Mouse (Mus musculus) midbrain, postnatal 0 days (tissue): Measurements from ENCODE around the gene Tkfc. TPM values are rescaled to one million over a fixed set of nuclear protein-coding genes. Genes with fewer than 3 reads are reported as not detected.

ENCODE experiments used
- ATAC-seq: fragments of 200-750 bp; cut with Nextera tagmentation; 2 replicates; pipeline ENCODE4 v1.8.0; 2017; ENCODE audit warnings: moderate number of reproducible peaks, mild to moderate bottlenecking, moderate TSS enrichment, moderate library complexity; ENCODE audit not compliant: low FRiP score
- DNase-seq: peaks from one replicate; pipeline ENCODE4 v3.0.0-alpha.2; 2015; ENCODE audit warnings: low spot score
- H3K27ac ChIP-seq: fragments of 300-500 bp; sonication (generic); 2 replicates; pipeline ENCODE4 v1.5.1; 2014; ENCODE audit warnings: low read depth, mild to moderate bottlenecking, low read length, mixed read lengths
- H3K27me3 ChIP-seq: fragments of 300-500 bp; sonication (generic); 2 replicates; pipeline ENCODE4 v1.6.1; 2014; ENCODE audit warnings: low read length, control low read depth, mixed read lengths; ENCODE audit not compliant: insufficient read depth
- H3K36me3 ChIP-seq: fragments of 300-500 bp; sonication (generic); 2 replicates; pipeline ENCODE4 v1.6.1; 2014; ENCODE audit warnings: low read length, control low read depth, mixed read lengths; ENCODE audit not compliant: insufficient read depth
- H3K4me1 ChIP-seq: fragments of 300-500 bp; sonication (generic); 2 replicates; pipeline ENCODE4 v1.6.1; 2014; ENCODE audit warnings: mild to moderate bottlenecking, control low read depth, antibody characterized with exemption, low read length, mixed read lengths; ENCODE audit not compliant: insufficient read depth
- H3K4me2 ChIP-seq: fragments of 300-500 bp; sonication (generic); 2 replicates; pipeline ENCODE4 v1.6.1; 2014; ENCODE audit warnings: low read depth, mild to moderate bottlenecking, low read length, mixed read lengths; ENCODE audit not compliant: poor library complexity, severe bottlenecking
- H3K4me3 ChIP-seq: fragments of 300-500 bp; sonication (generic); 2 replicates; pipeline ENCODE4 v1.5.1; 2014; ENCODE audit warnings: low read depth, mild to moderate bottlenecking, low read length, moderate library complexity
- H3K9ac ChIP-seq: fragments of 300-500 bp; sonication (generic); replicated peaks from 2 replicates; pipeline ENCODE4 v1.6.1; 2014; ENCODE audit warnings: mild to moderate bottlenecking, low read length, moderate library complexity, mixed read lengths; ENCODE audit not compliant: poor library complexity, severe bottlenecking
- H3K9me3 ChIP-seq: fragments of 300-500 bp; sonication (generic); 2 replicates; pipeline ENCODE4 v1.6.1; 2016; ENCODE audit warnings: low read length, control low read depth
- CTCF ChIP-seq: IDR thresholded peaks from 2 replicates; pipeline ENCODE4 v1.5.1; 2016; ENCODE audit warnings: antibody characterized with exemption, mild to moderate bottlenecking
- WGBS: fragments of 180-500 bp; shearing (Covaris S2); extraction: QIAGEN DNeasy Blood & Tissue Kit; methylation state at CpG from one replicate; pipeline ENCODE4 v1.1.7; 2014; 5-methylcytosine and 5-hydroxymethylcytosine counted together
- polyA plus RNA-seq: library from polyadenylated mRNA; unstranded; fragments of >200 nt; fragmentation: Nextera tagmentation; extraction: Ambion mirVana; gene quantifications from 2 replicates; pipeline ENCODE4 v1.2.1, GENCODE M21; 2015
- total RNA-seq: library from RNA; depleted of rRNA; stranded (reverse); fragments of >200 nt; gene quantifications from 2 replicates; pipeline ENCODE4 v1.2.3, GENCODE M21; 2014

Tkfc gene
- total and polyA plus RNA-seq, 2 experiments from 2014 or later: 11.1 to 19.5 TPM

GRCm38 (mm10) chr19:10591659-10592377, 13.6 kb downstream of the Tkfc start:
- no peak for TF ChIP-seq CTCF
- no peak for ATAC-seq
- H3K9ac ChIP-seq: no peak overlapping the region
- H3K27ac ChIP-seq: no peak overlapping the region
- no peaks in the 10 kb centered on the region for H3K4me1 ChIP-seq
- H3K4me2 ChIP-seq: no peak overlapping the region
- 92% methylated on average over 6 of the region's 6 CpGs for WGBS
- H3K27me3 ChIP-seq: no peaks in the 10 kb centered on the region
- peaks cover 29% of the 10 kb centered on the region for H3K36me3 ChIP-seq
- H3K9me3 ChIP-seq: no peaks in the 10 kb centered on the region
- no peak overlapping the region for H3K4me3 ChIP-seq
- DNase-seq: no peak

GRCm38 (mm10) chr19:10590301-10590700, 15.2 kb downstream of the Tkfc start:
- no peaks in the 10 kb centered on the region for H3K9me3 ChIP-seq
- ATAC-seq: no peak
- H3K4me2 ChIP-seq: no peak overlapping the region
- no peak overlapping the region for H3K9ac ChIP-seq
- H3K36me3 ChIP-seq: peaks cover 21% of the 10 kb centered on the region
- H3K4me3 ChIP-seq: no peak overlapping the region
- DNase-seq: no peak
- H3K4me1 ChIP-seq: no peaks in the 10 kb centered on the region
- H3K27ac ChIP-seq: no peak overlapping the region
- WGBS: 75% methylated on average over 3 of the region's 3 CpGs
- no peaks in the 10 kb centered on the region for H3K27me3 ChIP-seq
- no peak for TF ChIP-seq CTCF

GRCm38 (mm10) chr19:10589127-10589857, 16.2 kb downstream of the Tkfc start:
- H3K27me3 ChIP-seq: no peaks in the 10 kb centered on the region
- DNase-seq (no peak), ATAC-seq (no peak)
- 74% methylated on average over 5 of the region's 5 CpGs for whole genome bisulfite sequencing
- no peak for TF ChIP-seq CTCF
- no peak overlapping the region for H3K4me3 ChIP-seq
- no peak overlapping the region for H3K27ac ChIP-seq
- H3K4me2 ChIP-seq: no peak overlapping the region
- no peak overlapping the region for H3K9ac ChIP-seq
- no peaks in the 10 kb centered on the region for H3K9me3 ChIP-seq
- no peaks in the 10 kb centered on the region for H3K4me1 ChIP-seq
- H3K36me3 ChIP-seq: peaks cover 18% of the 10 kb centered on the region

- no peak for DNase-seq
- Histone ChIP-seq H3K4me1 (no peaks in the 10 kb centered on the region), H3K27ac (no peak overlapping the region), H3K9me3 (no peaks in the 10 kb centered on the region), H3K4me2 (no peak overlapping the region), H3K4me3 (no peak overlapping the region), H3K27me3 (no peaks in the 10 kb centered on the region), H3K9ac (no peak overlapping the region), H3K36me3 (peaks cover 21% of the 10 kb centered on the region)
- 90% methylated on average over 8 of the region's 8 CpGs for WGBS
- ATAC-seq: no peak
- TF ChIP-seq CTCF: no peak
Observed at GRCm38 (mm10) chr19:10587231-10587630, 18.2 kb downstream of the Tkfc start.

- H3K9me3 ChIP-seq: no peaks in the 10 kb centered on the region
- WGBS: 88% methylated on average over 8 of the region's 8 CpGs
- DNase-seq: no peak
- no peak overlapping the region for H3K27ac ChIP-seq
- no peak overlapping the region for H3K4me3 ChIP-seq
- ATAC-seq: no peak
- no peak overlapping the region for H3K4me2 ChIP-seq
- no peak for TF ChIP-seq CTCF
- no peak overlapping the region for H3K9ac ChIP-seq
- H3K4me1 ChIP-seq: no peaks in the 10 kb centered on the region
- H3K27me3 ChIP-seq: no peaks in the 10 kb centered on the region
- H3K36me3 ChIP-seq: peaks cover 15% of the 10 kb centered on the region; the same call in 1 of the 2 replicates
Observed at GRCm38 (mm10) chr19:10585112-10585511, 20.3 kb downstream of the Tkfc start.

- Histone ChIP-seq H3K4me2 (no peak overlapping the region), H3K9ac (no peak overlapping the region), H3K9me3 (no peaks in the 10 kb centered on the region), H3K4me1 (no peaks in the 10 kb centered on the region), H3K27ac (no peak overlapping the region), H3K36me3 (peaks cover 13% of the 10 kb centered on the region; the same call in 1 of the 2 replicates), H3K27me3 (no peaks in the 10 kb centered on the region), H3K4me3 (no peak overlapping the region)
- no peak for TF ChIP-seq CTCF
- WGBS: 56% methylated on average over 7 of the region's 7 CpGs
- ATAC-seq (no peak), DNase-seq (no peak)
Observed at GRCm38 (mm10) chr19:10583550-10584146, 21.8 kb downstream of the Tkfc start.
